ENCODE assay signal across 8 mouse cellular contexts in genomic region chr13:74770480-74770879, GRCm38 (mm10). TPM values are rescaled to one million over a fixed set of nuclear protein-coding genes. Genes with fewer than 3 reads are reported as not detected.
DNase-seq lines count a peak whose midpoint lies in the region; ATAC-seq lines count a peak whose summit lies in the region.

No protein-coding gene starts in this region.

- intact Hi-C loops in gastrocnemius, postnatal 14 days (cut with DNase I; ENCODE audit: low total_unique reads), result no loop called here
- intact Hi-C loops in left cerebral cortex, postnatal 10 days (cut with DNase I), result no loop called here

- peak; percentile 94 for ATAC-seq in inflammation-experienced regulatory T-cells, adult 6 months
- ATAC-seq in megakaryocyte-erythroid progenitor cell, adult 5-6 weeks (replicated peaks; ENCODE audit: low FRiP score, low TSS enrichment, poor library complexity, severe bottlenecking), result peak; percentile 100

- peak; percentile 94 to 97 for DNase-seq in adrenal gland, adult (ENCODE audit: inconsistent age in 2 of 2, low spot score in 1 of 2)
- DNase-seq in embryo, embryonic 10.5 days (ENCODE audit: low spot score), result peak; percentile 96
- peak; percentile 93 for DNase-seq in gastrocnemius, postnatal 14 days
- peak; percentile 35 to 91 for DNase-seq in left cerebral cortex, postnatal 10 days (ENCODE audit: extremely low spot score in 1 of 2, low spot score in 2 of 2)
- DNase-seq in right cerebral cortex, postnatal 25 days, result peak; percentile 48
- peak; percentile 85 to 92 for DNase-seq in urinary bladder, postnatal 4 days (ENCODE audit: low spot score in 2 of 2)

RNA-seq across cellular contexts. Expression of gene Cast, which starts 38.1 kb away (rescaled TPM):
- 10 to 100 TPM; 77.0 to 83.3 TPM for total RNA-seq in gastrocnemius, postnatal 14 days (2021)
- 100 to 1,000 TPM; 169 to 206 (median 200) TPM for polyA plus RNA-seq in inflammation-experienced regulatory T-cells, adult 6 months (2017; shearing (Covaris generic))
- total RNA-seq in left cerebral cortex, postnatal 10 days (2021), result 1 to 10 TPM; 7.5 to 7.7 TPM
- 47.0 and 92.0 TPM in 2 replicates for total RNA-seq in megakaryocyte-erythroid progenitor cell, adult 5-6 weeks (2014; fragmentation: Nextera tagmentation)
- total RNA-seq in megakaryocyte-erythroid progenitor cell, adult 5-6 weeks (2017), result 72.0 and 75.3 TPM in 2 replicates

Comparison
In these comparisons a context has a peak if more than half of its experiments do, and no peak if none do; other contexts are left out.
1. Peak in every context shown above with its lines: DNase-seq and ATAC-seq.
2. RNA of gene Cast, which starts 38.1 kb away (total RNA-seq): 77.0 to 83.3 TPM in gastrocnemius, postnatal 14 days and 47.0 to 92.0 TPM in megakaryocyte-erythroid progenitor cell, adult 5-6 weeks; 7.5 to 7.7 TPM in left cerebral cortex, postnatal 10 days; every median in the first group is over 4 times any median in the second.